In the genomic region with DNA sequence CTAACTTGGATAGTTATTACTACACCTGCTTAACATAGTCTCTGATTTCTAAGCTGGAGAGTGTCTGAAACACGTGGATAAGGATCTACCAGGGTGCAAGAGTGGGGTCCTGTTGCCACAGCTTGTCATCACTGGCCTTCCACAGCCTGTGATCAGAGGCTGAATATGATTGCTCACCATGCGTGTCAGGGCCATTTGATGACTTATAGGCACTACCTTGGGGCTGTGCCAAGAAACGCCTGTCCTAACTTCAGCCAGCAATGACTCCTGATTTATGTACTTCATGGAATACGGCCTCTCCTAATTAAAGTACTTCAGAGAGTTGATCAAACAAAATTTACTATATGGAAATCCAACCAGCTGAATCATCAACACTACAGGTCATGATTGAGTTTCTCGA, we compare ENCODE assay signal across 16 mouse cellular contexts.
DNase-seq lines count a peak whose midpoint lies in the region.
"Had no signal": no experiment of that assay in that cellular context is flagged by ENCODE, and none has a peak within 500 bp of the region (broad histone marks: within the 10 kb centered on the region; RNA-seq: fewer than 3 reads in every experiment).

No protein-coding gene starts in this region.

- DNase-seq in urinary bladder, postnatal 25 days (ENCODE audit: low spot score), result peak; percentile 6
- no peak for DNase-seq in urinary bladder, adult 18-20 months (ENCODE audit: low spot score in 2 of 2)
- peak; percentile 82 for DNase-seq in adrenal gland, postnatal 10 days
- peak; percentile 84 to 89 for DNase-seq in adrenal gland, postnatal 36 days
- no peak for DNase-seq in layer of hippocampus, adult 11-12 months (ENCODE audit: low spot score)
- DNase-seq in layer of hippocampus, postnatal 25 days (ENCODE audit: extremely low spot score in 1 of 2, low spot score in 1 of 2), result no peak
- DNase-seq in gastrocnemius, adult 18-20 months (ENCODE audit: low spot score), result no peak
- DNase-seq in left cerebral cortex, adult 11 months (ENCODE audit: low spot score), result no peak
- DNase-seq: cerebellum, adult 11-12 months; cerebellum, adult 8-10 months; cerebellum, postnatal 10 days; cerebellum, postnatal 36 days; embryo, embryonic 11 days; gastrocnemius, postnatal 10 days; gastrocnemius, postnatal 36 days; heart, adult 2 months had no signal

Comparison
In these comparisons a context has a peak if more than half of its experiments do, and no peak if none do; other contexts are left out.
1. DNase-seq: peak in urinary bladder, postnatal 25 days (single experiment), adrenal gland, postnatal 10 days (single experiment) and adrenal gland, postnatal 36 days (2 of 2); none in urinary bladder, adult 18-20 months (0 of 2), layer of hippocampus, adult 11-12 months (single experiment), layer of hippocampus, postnatal 25 days (0 of 2), gastrocnemius, adult 18-20 months (single experiment) and left cerebral cortex, adult 11 months (single experiment).